In genomic region chr4:70914566-70914965, GRCm38 (mm10) we compare ENCODE assay signal across 24 mouse cellular contexts.
DNase-seq lines count a peak whose midpoint lies in the region; ATAC-seq and TF ChIP-seq lines count a peak whose summit lies in the region.
"Had no signal": no experiment of that assay in that cellular context is flagged by ENCODE, and none has a peak within 500 bp of the region (broad histone marks: within the 10 kb centered on the region; RNA-seq: fewer than 3 reads in every experiment).

No protein-coding gene starts in this region.

- no peak for TF ChIP-seq EP300 in liver, postnatal 0 days (IDR thresholded peaks at IDR 0.05; ENCODE audit: low read depth)

- H3K27ac ChIP-seq in midbrain, embryonic 11.5 days (ENCODE audit: low read depth, low read length): no peak overlapping the region
- H3K27ac ChIP-seq in midbrain, embryonic 13.5 days: no peak overlapping the region
- no peak overlapping the region for H3K27ac ChIP-seq in embryonic facial prominence, embryonic 11.5 days (replicated peaks; ENCODE audit: low read depth, low read length)
- no peak overlapping the region for H3K27ac ChIP-seq in liver, postnatal 0 days (ENCODE audit: low read depth)
- H3K27ac ChIP-seq: embryonic facial prominence, embryonic 12.5 days; forebrain, embryonic 12.5 days; heart, adult 2 months; heart, embryonic 15.5 days; hindbrain, embryonic 13.5 days; hindbrain, postnatal 0 days had no signal

- no peaks in the 10 kb centered on the region for H3K4me1 ChIP-seq in midbrain, embryonic 11.5 days (ENCODE audit: control insufficient read depth, insufficient read depth, low read length)
- H3K4me1 ChIP-seq in midbrain, embryonic 13.5 days (replicated peaks): no peaks in the 10 kb centered on the region
- no peaks in the 10 kb centered on the region for H3K4me1 ChIP-seq in embryonic facial prominence, embryonic 11.5 days (ENCODE audit: control insufficient read depth, insufficient read depth, low read length)
- no peaks in the 10 kb centered on the region for H3K4me1 ChIP-seq in liver, postnatal 0 days (ENCODE audit: insufficient read depth)
- H3K4me1 ChIP-seq: embryonic facial prominence, embryonic 12.5 days; forebrain, embryonic 12.5 days; heart, embryonic 15.5 days; hindbrain, embryonic 13.5 days had no signal

- H3K9ac ChIP-seq in midbrain, embryonic 11.5 days (ENCODE audit: low read length): no peak overlapping the region
- no peak overlapping the region for H3K9ac ChIP-seq in midbrain, embryonic 13.5 days (replicated peaks)
- H3K9ac ChIP-seq in embryonic facial prominence, embryonic 11.5 days (replicated peaks; ENCODE audit: low read length): no peak overlapping the region
- H3K9ac ChIP-seq in liver, postnatal 0 days (replicated peaks): no peak overlapping the region
- H3K9ac ChIP-seq: embryonic facial prominence, embryonic 12.5 days; forebrain, embryonic 12.5 days; heart, embryonic 15.5 days; hindbrain, embryonic 13.5 days had no signal

- no peak overlapping the region for H3K4me2 ChIP-seq in midbrain, embryonic 11.5 days
- no peak overlapping the region for H3K4me2 ChIP-seq in midbrain, embryonic 13.5 days (replicated peaks)
- no peak overlapping the region for H3K4me2 ChIP-seq in embryonic facial prominence, embryonic 11.5 days (ENCODE audit: low read depth, low read length)
- no peak overlapping the region for H3K4me2 ChIP-seq in liver, postnatal 0 days (ENCODE audit: low read depth, low read length)
- H3K4me2 ChIP-seq: embryonic facial prominence, embryonic 12.5 days; forebrain, embryonic 12.5 days; heart, embryonic 11.5 days; heart, embryonic 15.5 days; hindbrain, embryonic 13.5 days had no signal

- no peak overlapping the region for H3K4me3 ChIP-seq in midbrain, embryonic 11.5 days (ENCODE audit: low read depth, low read length)
- no peak overlapping the region for H3K4me3 ChIP-seq in midbrain, embryonic 13.5 days (replicated peaks)
- no peak overlapping the region for H3K4me3 ChIP-seq in embryonic facial prominence, embryonic 11.5 days (ENCODE audit: low read depth, low read length)
- no peak overlapping the region for H3K4me3 ChIP-seq in liver, postnatal 0 days (ENCODE audit: low read depth, low read length)
- H3K4me3 ChIP-seq: embryonic facial prominence, embryonic 12.5 days; forebrain, embryonic 12.5 days; heart, adult 2 months; heart, embryonic 15.5 days; hindbrain, embryonic 13.5 days had no signal

- TF ChIP-seq CTCF in liver, postnatal 0 days (IDR thresholded peaks at IDR 0.05; ENCODE audit: low read depth): no peak

- H3K36me3 ChIP-seq in midbrain, embryonic 11.5 days (ENCODE audit: control insufficient read depth, insufficient read depth, low read length): no peaks in the 10 kb centered on the region
- H3K36me3 ChIP-seq in midbrain, embryonic 13.5 days: no peaks in the 10 kb centered on the region
- H3K36me3 ChIP-seq in embryonic facial prominence, embryonic 11.5 days (replicated peaks; ENCODE audit: control insufficient read depth, insufficient read depth, low read depth, low read length): no peaks in the 10 kb centered on the region
- H3K36me3 ChIP-seq in liver, postnatal 0 days (replicated peaks; ENCODE audit: insufficient read depth, low read length): no peaks in the 10 kb centered on the region
- H3K36me3 ChIP-seq: embryonic facial prominence, embryonic 12.5 days; forebrain, embryonic 12.5 days; G1E; heart, embryonic 15.5 days; hindbrain, embryonic 13.5 days had no signal

- H3K9me3 ChIP-seq in midbrain, embryonic 11.5 days (ENCODE audit: control insufficient read depth, low read length): no peaks in the 10 kb centered on the region
- no peaks in the 10 kb centered on the region for H3K9me3 ChIP-seq in midbrain, embryonic 13.5 days
- no peaks in the 10 kb centered on the region for H3K9me3 ChIP-seq in embryonic facial prominence, embryonic 11.5 days (replicated peaks; ENCODE audit: control insufficient read depth, low read length)
- H3K9me3 ChIP-seq in liver, postnatal 0 days (ENCODE audit: low read length): no peaks in the 10 kb centered on the region
- H3K9me3 ChIP-seq: embryonic facial prominence, embryonic 12.5 days; forebrain, embryonic 12.5 days; G1E; heart, embryonic 15.5 days; hindbrain, embryonic 13.5 days had no signal

- H3K27me3 ChIP-seq in midbrain, embryonic 11.5 days (ENCODE audit: control insufficient read depth, insufficient read depth, low read length): no peaks in the 10 kb centered on the region
- no peaks in the 10 kb centered on the region for H3K27me3 ChIP-seq in midbrain, embryonic 13.5 days
- no peaks in the 10 kb centered on the region for H3K27me3 ChIP-seq in embryonic facial prominence, embryonic 11.5 days (ENCODE audit: control insufficient read depth, insufficient read depth, low read length)
- H3K27me3 ChIP-seq in liver, postnatal 0 days (ENCODE audit: insufficient read depth, low read length): no peaks in the 10 kb centered on the region
- H3K27me3 ChIP-seq: embryonic facial prominence, embryonic 12.5 days; forebrain, embryonic 12.5 days; heart, embryonic 15.5 days; hindbrain, embryonic 13.5 days had no signal

- no peak for ATAC-seq in midbrain, embryonic 11.5 days (ENCODE audit: low FRiP score)
- no peak for ATAC-seq in midbrain, embryonic 13.5 days
- ATAC-seq in embryonic facial prominence, embryonic 11.5 days (replicated peaks; ENCODE audit: insufficient number of reproducible peaks, low FRiP score, low TSS enrichment, low read depth): no peak
- no peak for ATAC-seq in liver, postnatal 0 days
- ATAC-seq: CD4-positive, CD25-positive, alpha-beta regulatory T cell, adult 4 months; forebrain, embryonic 16.5 days; hindbrain, postnatal 0 days had no signal

- DNase-seq in midbrain, embryonic 11.5 days (ENCODE audit: low spot score, missing footprints): peak; percentile 62
- peak; percentile 53 for DNase-seq in embryonic facial prominence, embryonic 11.5 days (ENCODE audit: low spot score)
- peak; percentile 21 for DNase-seq in mesoderm, embryonic 11.5 days (ENCODE audit: low read depth, low spot score)
- no peak for DNase-seq in thymus, postnatal 36 days
- no peak for DNase-seq in liver, postnatal 0 days
- no peak for DNase-seq in cerebellum, postnatal 14 days
- DNase-seq: adrenal gland, postnatal 14 days; B cell, adult 2 months; cerebellum, adult 18-20 months; cerebellum, adult 9-11 months; gastrocnemius, postnatal 14 days; heart, adult 2 months; heart, postnatal 14 days; kidney, adult 11 months had no signal

Comparison
In these comparisons a context has a peak if more than half of its experiments do, and no peak if none do; other contexts are left out.
1. DNase-seq: peak in midbrain, embryonic 11.5 days (single experiment), embryonic facial prominence, embryonic 11.5 days (single experiment) and mesoderm, embryonic 11.5 days (single experiment); none in thymus, postnatal 36 days (0 of 2), liver, postnatal 0 days (single experiment) and cerebellum, postnatal 14 days (0 of 2).